Mouse (Mus musculus): ENCODE measurements around the gene Gria2. TPM values are rescaled to one million over a fixed set of nuclear protein-coding genes. Genes with fewer than 3 reads are reported as not detected.

The Gria2 gene
- polyA plus RNA-seq, 1 experiment from 2014 or later, result 1.0 TPM

- H3K9ac ChIP-seq (ENCODE audit: low read depth, low read length), result no peak overlapping the region
- H3K27me3 ChIP-seq (ENCODE audit: control insufficient read depth, insufficient read depth, low read length), result no peaks in the 10 kb centered on the region
- H3K27ac ChIP-seq (ENCODE audit: low read depth, low read length), result no peak overlapping the region
- H3K4me1 ChIP-seq (ENCODE audit: control insufficient read depth, insufficient read depth, low read length), result no peaks in the 10 kb centered on the region
- no peak overlapping the region for H3K4me2 ChIP-seq (replicated peaks; ENCODE audit: low read depth, low read length)
- WGBS, result 98% methylated on average over 8 of the region's 8 CpGs
- no peaks in the 10 kb centered on the region for H3K36me3 ChIP-seq (ENCODE audit: control insufficient read depth, insufficient read depth, low read length)
- no peak overlapping the region for H3K4me3 ChIP-seq (ENCODE audit: low read length)
- H3K9me3 ChIP-seq (ENCODE audit: control insufficient read depth, low read length), result no peaks in the 10 kb centered on the region
- no peak for ATAC-seq (ENCODE audit: low FRiP score, low TSS enrichment)
These were observed 107.7 kb downstream of the Gria2 start for GRCm38 (mm10) chr3:80694965-80695364.

GRCm38 (mm10) chr3:80665105-80665504, 137.5 kb downstream of the Gria2 start:
- H3K4me3 ChIP-seq (ENCODE audit: low read length), result no peak overlapping the region
- no peak overlapping the region for H3K27ac ChIP-seq (ENCODE audit: low read depth, low read length)
- no peak overlapping the region for H3K9ac ChIP-seq (ENCODE audit: low read depth, low read length)
- no peak overlapping the region for H3K4me2 ChIP-seq (replicated peaks; ENCODE audit: low read depth, low read length)
- 64% methylated on average over 5 of the region's 5 CpGs for WGBS
- H3K27me3 ChIP-seq (ENCODE audit: control insufficient read depth, insufficient read depth, low read length), result no peaks in the 10 kb centered on the region
- H3K9me3 ChIP-seq (ENCODE audit: control insufficient read depth, low read length), result no peaks in the 10 kb centered on the region
- no peaks in the 10 kb centered on the region for H3K36me3 ChIP-seq (ENCODE audit: control insufficient read depth, insufficient read depth, low read length)
- H3K4me1 ChIP-seq (ENCODE audit: control insufficient read depth, insufficient read depth, low read length), result no peaks in the 10 kb centered on the region
- ATAC-seq (ENCODE audit: low FRiP score, low TSS enrichment), result no peak

- Histone ChIP-seq H3K4me3 (ENCODE audit: low read length) (no peak overlapping the region), H3K9me3 (ENCODE audit: control insufficient read depth, low read length) (no peaks in the 10 kb centered on the region), H3K27me3 (ENCODE audit: control insufficient read depth, insufficient read depth, low read length) (no peaks in the 10 kb centered on the region), H3K4me1 (ENCODE audit: control insufficient read depth, insufficient read depth, low read length) (no peaks in the 10 kb centered on the region), H3K9ac (ENCODE audit: low read depth, low read length) (no peak overlapping the region), H3K27ac (ENCODE audit: low read depth, low read length) (no peak overlapping the region), H3K4me2 (replicated peaks; ENCODE audit: low read depth, low read length) (no peak overlapping the region), H3K36me3 (ENCODE audit: control insufficient read depth, insufficient read depth, low read length) (no peaks in the 10 kb centered on the region)
- 71% methylated on average over 2 of the region's 2 CpGs for WGBS
- ATAC-seq (ENCODE audit: low FRiP score, low TSS enrichment), result no peak
These were observed 139.3 kb downstream of the Gria2 start for GRCm38 (mm10) chr3:80663293-80663692.

GRCm38 (mm10) chr3:80661838-80662237, 140.8 kb downstream of the Gria2 start:
- Histone ChIP-seq H3K27ac (ENCODE audit: low read depth, low read length) (no peak overlapping the region), H3K9me3 (ENCODE audit: control insufficient read depth, low read length) (no peaks in the 10 kb centered on the region), H3K27me3 (ENCODE audit: control insufficient read depth, insufficient read depth, low read length) (no peaks in the 10 kb centered on the region), H3K9ac (ENCODE audit: low read depth, low read length) (no peak overlapping the region), H3K4me1 (ENCODE audit: control insufficient read depth, insufficient read depth, low read length) (no peaks in the 10 kb centered on the region), H3K4me3 (ENCODE audit: low read length) (no peak overlapping the region), H3K4me2 (replicated peaks; ENCODE audit: low read depth, low read length) (no peak overlapping the region), H3K36me3 (ENCODE audit: control insufficient read depth, insufficient read depth, low read length) (no peaks in the 10 kb centered on the region)
- WGBS, result 79% methylated on average over 3 of the region's 3 CpGs
- no peak for ATAC-seq (ENCODE audit: low FRiP score, low TSS enrichment)

- Histone ChIP-seq H3K36me3 (ENCODE audit: control insufficient read depth, insufficient read depth, low read length) (no peaks in the 10 kb centered on the region), H3K27ac (ENCODE audit: low read depth, low read length) (no peak overlapping the region), H3K4me1 (ENCODE audit: control insufficient read depth, insufficient read depth, low read length) (no peaks in the 10 kb centered on the region), H3K27me3 (ENCODE audit: control insufficient read depth, insufficient read depth, low read length) (no peaks in the 10 kb centered on the region), H3K9me3 (ENCODE audit: control insufficient read depth, low read length) (no peaks in the 10 kb centered on the region), H3K4me3 (ENCODE audit: low read length) (no peak overlapping the region), H3K4me2 (replicated peaks; ENCODE audit: low read depth, low read length) (no peak overlapping the region), H3K9ac (ENCODE audit: low read depth, low read length) (no peak overlapping the region)
- 82% methylated on average over 5 of the region's 5 CpGs for WGBS
- no peak for ATAC-seq (ENCODE audit: low FRiP score, low TSS enrichment)
These were observed 150.4 kb downstream of the Gria2 start for GRCm38 (mm10) chr3:80652213-80652612.

Small RNA genes within 50 kb of the gene (microRNA-seq; reads per million reads assigned to microRNA genes)
- not detected for gene Gm25749

Other genes with a start within 250 kb of the Gria2 start
- 8.9 and 9.4 TPM in 2 replicates for gene Glrb, start 110.8 kb upstream of the Gria2 start, polyA plus RNA-seq (2014; fragmentation: Nextera tagmentation; extraction: Ambion mirVana)
- 28.7 and 37.8 TPM in 2 replicates for gene Pdgfc, start 233.6 kb upstream of the Gria2 start, polyA plus RNA-seq (2014; fragmentation: Nextera tagmentation; extraction: Ambion mirVana)

Measured in kidney, embryonic 14.5 days (tissue).